Mouse (Mus musculus) midbrain, embryonic 12.5 days (tissue): ENCODE measurements around the gene Prkch. TPM values are rescaled to one million over a fixed set of nuclear protein-coding genes. Genes with fewer than 3 reads are reported as not detected.

ENCODE experiments used
- ATAC-seq: fragments of 200-750 bp; cut with Nextera tagmentation; 2 replicates; pipeline ENCODE4 v1.8.0; 2017; ENCODE audit warnings: low read depth, moderate TSS enrichment, moderate library complexity; ENCODE audit not compliant: low FRiP score
- H3K27ac ChIP-seq: fragments of 300-500 bp; sonication (generic); replicated peaks from 2 replicates; pipeline ENCODE4 v1.5.1; 2016; ENCODE audit warnings: mild to moderate bottlenecking
- H3K27me3 ChIP-seq: fragments of 300-500 bp; sonication (generic); 2 replicates; pipeline ENCODE4 v1.6.1; 2016; ENCODE audit warnings: mild to moderate bottlenecking
- H3K36me3 ChIP-seq: fragments of 300-500 bp; sonication (generic); 2 replicates; pipeline ENCODE4 v1.6.1; 2016
- H3K4me1 ChIP-seq: fragments of 300-500 bp; sonication (generic); 2 replicates; pipeline ENCODE4 v1.6.1; 2016
- H3K4me2 ChIP-seq: fragments of 300-500 bp; sonication (generic); replicated peaks from 2 replicates; pipeline ENCODE4 v1.6.1; 2016; ENCODE audit warnings: mild to moderate bottlenecking, moderate library complexity
- H3K4me3 ChIP-seq: fragments of 300-500 bp; sonication (generic); 2 replicates; pipeline ENCODE4 v1.5.1; 2016; ENCODE audit warnings: mild to moderate bottlenecking
- H3K9ac ChIP-seq: fragments of 300-500 bp; sonication (generic); replicated peaks from 2 replicates; pipeline ENCODE4 v1.6.1; 2016; ENCODE audit warnings: mild to moderate bottlenecking, moderate library complexity
- H3K9me3 ChIP-seq: fragments of 300-500 bp; sonication (generic); 2 replicates; pipeline ENCODE4 v1.6.1; 2016; ENCODE audit warnings: mild to moderate bottlenecking
- WGBS: fragments of 180-500 bp; shearing (Covaris S2); methylation state at CpG from one replicate; pipeline ENCODE4 v1.1.7; 2016; 5-methylcytosine and 5-hydroxymethylcytosine counted together
- polyA plus RNA-seq: library from polyadenylated mRNA; unstranded; fragments of >200 nt; fragmentation: Nextera tagmentation; extraction: Ambion mirVana; gene quantifications from 2 replicates; pipeline ENCODE4 v1.2.1, GENCODE M21; 2016

Prkch gene
- polyA plus RNA-seq, 1 experiment from 2014 or later: 7.0 TPM

- 90% methylated on average over 6 of the region's 6 CpGs for WGBS
- Histone ChIP-seq H3K36me3 (no peaks in the 10 kb centered on the region), H3K27ac (no peak overlapping the region)
These were observed 40.9 kb downstream of the Prkch start for GRCm38 (mm10) chr12:73625277-73626032.

GRCm38 (mm10) chr12:73627902-73628301 is 43.3 kb downstream of the Prkch start:
- WGBS: 91% methylated on average over 14 of the region's 14 CpGs
- H3K4me1 ChIP-seq: peaks cover 5% of the 10 kb centered on the region; the same call in 1 of the 2 replicates
- H3K9me3 ChIP-seq: no peaks in the 10 kb centered on the region
- no peak overlapping the region for H3K9ac ChIP-seq
- no peaks in the 10 kb centered on the region for H3K27me3 ChIP-seq
- no peak overlapping the region for H3K27ac ChIP-seq
- ATAC-seq: no peak
- H3K4me2 ChIP-seq: no peak overlapping the region
- H3K4me3 ChIP-seq: no peak overlapping the region
- H3K36me3 ChIP-seq: no peaks in the 10 kb centered on the region

More at GRCm38 (mm10) chr12:73625277-73626032, 40.9 kb downstream of the Prkch start:
- Histone ChIP-seq H3K9ac (no peak overlapping the region), H3K4me3 (no peak overlapping the region), H3K9me3 (no peaks in the 10 kb centered on the region), H3K27me3 (no peaks in the 10 kb centered on the region), H3K4me1 (no peaks in the 10 kb centered on the region), H3K4me2 (no peak overlapping the region)
- no peak for ATAC-seq

- H3K36me3 ChIP-seq: no peaks in the 10 kb centered on the region
- WGBS: 83% methylated on average over 11 of the region's 11 CpGs
- H3K4me3 ChIP-seq: no peak overlapping the region
- H3K4me1 ChIP-seq: peaks cover 5% of the 10 kb centered on the region; the same call in 1 of the 2 replicates
- H3K27me3 ChIP-seq: no peaks in the 10 kb centered on the region
- H3K4me2 ChIP-seq: no peak overlapping the region
- H3K9ac ChIP-seq: no peak overlapping the region
- H3K9me3 ChIP-seq: no peaks in the 10 kb centered on the region
- no peak overlapping the region for H3K27ac ChIP-seq
- no peak for ATAC-seq
These were observed 46.0 kb downstream of the Prkch start for GRCm38 (mm10) chr12:73630596-73630995.

GRCm38 (mm10) chr12:73631148-73631547 is 46.6 kb downstream of the Prkch start:
- peaks cover 5% of the 10 kb centered on the region; the same call in 1 of the 2 replicates for H3K4me1 ChIP-seq
- no peaks in the 10 kb centered on the region for H3K36me3 ChIP-seq
- no peak overlapping the region for H3K9ac ChIP-seq
- no peaks in the 10 kb centered on the region for H3K9me3 ChIP-seq
- 86% methylated on average over 11 of the region's 11 CpGs for WGBS
- H3K4me2 ChIP-seq: no peak overlapping the region
- no peaks in the 10 kb centered on the region for H3K27me3 ChIP-seq
- H3K27ac ChIP-seq: no peak overlapping the region
- no peak overlapping the region for H3K4me3 ChIP-seq
- ATAC-seq: no peak

- no peaks in the 10 kb centered on the region for H3K9me3 ChIP-seq
- ATAC-seq: no peak
- no peak overlapping the region for H3K9ac ChIP-seq
- no peaks in the 10 kb centered on the region for H3K36me3 ChIP-seq
- H3K4me1 ChIP-seq: peaks cover 5% of the 10 kb centered on the region; the same call in 1 of the 2 replicates
- no peaks in the 10 kb centered on the region for H3K27me3 ChIP-seq
- no peak overlapping the region for H3K4me2 ChIP-seq
- H3K4me3 ChIP-seq: no peak overlapping the region
- H3K27ac ChIP-seq: no peak overlapping the region
- WGBS: 26% methylated on average over 8 of the region's 8 CpGs
These were observed 48.2 kb downstream of the Prkch start for GRCm38 (mm10) chr12:73632671-73633244.

GRCm38 (mm10) chr12:73633707-73634106 is 49.1 kb downstream of the Prkch start:
- ATAC-seq: no peak
- no peak overlapping the region for H3K4me2 ChIP-seq
- no peak overlapping the region for H3K9ac ChIP-seq
- H3K4me1 ChIP-seq: peaks cover 5% of the 10 kb centered on the region; the same call in 1 of the 2 replicates
- no peaks in the 10 kb centered on the region for H3K27me3 ChIP-seq
- 92% methylated on average over 4 of the region's 4 CpGs for WGBS
- no peaks in the 10 kb centered on the region for H3K9me3 ChIP-seq
- no peak overlapping the region for H3K27ac ChIP-seq
- no peaks in the 10 kb centered on the region for H3K36me3 ChIP-seq
- no peak overlapping the region for H3K4me3 ChIP-seq

GRCm38 (mm10) chr12:73639571-73639970 is 55.0 kb downstream of the Prkch start:
- no peak for ATAC-seq
- H3K4me1 ChIP-seq: no peaks in the 10 kb centered on the region
- WGBS: 64% methylated on average over 2 of the region's 2 CpGs

GRCm38 (mm10) chr12:73641183-73641582 is 56.6 kb downstream of the Prkch start:
- Histone ChIP-seq H3K9me3 (no peaks in the 10 kb centered on the region), H3K4me2 (no peak overlapping the region), H3K4me1 (no peaks in the 10 kb centered on the region), H3K36me3 (no peaks in the 10 kb centered on the region), H3K9ac (no peak overlapping the region), H3K27ac (no peak overlapping the region), H3K27me3 (no peaks in the 10 kb centered on the region), H3K4me3 (no peak overlapping the region)
- WGBS: 89% methylated on average over 13 of the region's 13 CpGs
- no peak for ATAC-seq

More at GRCm38 (mm10) chr12:73639571-73639970, 55.0 kb downstream of the Prkch start:
- Histone ChIP-seq H3K4me2 (no peak overlapping the region), H3K9ac (no peak overlapping the region), H3K27me3 (no peaks in the 10 kb centered on the region), H3K9me3 (no peaks in the 10 kb centered on the region), H3K36me3 (no peaks in the 10 kb centered on the region), H3K27ac (no peak overlapping the region), H3K4me3 (no peak overlapping the region)

GRCm38 (mm10) chr12:73645216-73645615 is 60.6 kb downstream of the Prkch start:
- Histone ChIP-seq H3K9ac (no peak overlapping the region), H3K9me3 (no peaks in the 10 kb centered on the region), H3K27me3 (no peaks in the 10 kb centered on the region), H3K27ac (no peak overlapping the region), H3K4me2 (no peak overlapping the region), H3K4me1 (no peaks in the 10 kb centered on the region), H3K36me3 (no peaks in the 10 kb centered on the region), H3K4me3 (no peak overlapping the region)
- WGBS: 90% methylated on average over 6 of the region's 6 CpGs
- no peak for ATAC-seq

GRCm38 (mm10) chr12:73647686-73648085 is 63.1 kb downstream of the Prkch start:
- H3K4me1 ChIP-seq: no peaks in the 10 kb centered on the region; the same call in 1 of the 2 replicates
- H3K27me3 ChIP-seq: no peaks in the 10 kb centered on the region
- no peak overlapping the region for H3K27ac ChIP-seq
- no peak overlapping the region for H3K4me2 ChIP-seq
- no peaks in the 10 kb centered on the region for H3K9me3 ChIP-seq
- WGBS: 93% methylated on average over 2 of the region's 2 CpGs
- H3K9ac ChIP-seq: no peak overlapping the region
- no peaks in the 10 kb centered on the region for H3K36me3 ChIP-seq
- ATAC-seq: no peak
- no peak overlapping the region for H3K4me3 ChIP-seq

- H3K27ac ChIP-seq: no peak overlapping the region
These were observed 72.1 kb downstream of the Prkch start for GRCm38 (mm10) chr12:73656568-73657204.

GRCm38 (mm10) chr12:73663421-73663820 is 78.8 kb downstream of the Prkch start:
- Histone ChIP-seq H3K4me3 (no peak overlapping the region), H3K27me3 (no peaks in the 10 kb centered on the region), H3K4me1 (no peaks in the 10 kb centered on the region), H3K4me2 (no peak overlapping the region), H3K36me3 (no peaks in the 10 kb centered on the region), H3K9ac (no peak overlapping the region), H3K9me3 (no peaks in the 10 kb centered on the region), H3K27ac (no peak overlapping the region)
- 80% methylated on average over 3 of the region's 3 CpGs for WGBS
- no peak for ATAC-seq

More at GRCm38 (mm10) chr12:73656568-73657204, 72.1 kb downstream of the Prkch start:
- Histone ChIP-seq H3K36me3 (no peaks in the 10 kb centered on the region), H3K9me3 (no peaks in the 10 kb centered on the region), H3K4me1 (no peaks in the 10 kb centered on the region; the same call in 1 of the 2 replicates), H3K27me3 (no peaks in the 10 kb centered on the region), H3K9ac (no peak overlapping the region), H3K4me2 (no peak overlapping the region), H3K4me3 (no peak overlapping the region)
- no peak for ATAC-seq
- WGBS: 91% methylated on average over 18 of the region's 18 CpGs
